Mouse (Mus musculus): ENCODE results near the gene Ermp1. TPM values are rescaled to one million over a fixed set of nuclear protein-coding genes. Genes with fewer than 3 reads are reported as not detected.

Ermp1 gene
- polyA plus RNA-seq, 1 experiment from 2014 or later, result 10.7 TPM

DNA sequence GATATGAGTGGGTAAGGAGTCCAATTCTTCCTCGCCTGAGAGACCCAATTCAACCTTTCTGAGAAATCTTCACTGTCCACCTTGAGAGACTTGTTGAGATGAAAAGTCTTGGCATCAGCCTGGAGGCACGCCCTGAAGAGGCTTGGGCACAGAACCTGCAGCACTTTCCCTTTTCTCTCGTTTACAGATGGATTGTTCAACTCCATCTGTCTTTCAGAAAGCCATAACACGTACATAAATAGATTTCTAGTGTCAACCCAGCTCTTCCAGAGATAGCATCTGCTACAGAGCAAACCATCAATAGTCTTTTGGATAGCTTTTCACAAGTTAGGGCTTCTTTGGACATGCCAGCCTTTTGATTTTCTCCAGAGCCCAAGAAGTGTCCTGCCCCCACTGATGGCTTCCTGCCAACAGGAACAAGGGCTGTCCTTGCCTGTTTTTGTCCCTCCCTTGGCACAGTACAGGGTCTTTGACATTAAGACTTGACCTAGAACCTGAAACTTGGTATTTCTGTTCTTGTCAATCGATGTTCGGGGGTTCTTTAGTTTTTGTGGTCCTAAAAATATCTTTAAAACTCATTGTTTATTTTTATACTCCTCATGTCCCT is 13.9 kb upstream of the Ermp1 start:
- DNase-seq (ENCODE audit: low spot score), result no peak

DNA sequence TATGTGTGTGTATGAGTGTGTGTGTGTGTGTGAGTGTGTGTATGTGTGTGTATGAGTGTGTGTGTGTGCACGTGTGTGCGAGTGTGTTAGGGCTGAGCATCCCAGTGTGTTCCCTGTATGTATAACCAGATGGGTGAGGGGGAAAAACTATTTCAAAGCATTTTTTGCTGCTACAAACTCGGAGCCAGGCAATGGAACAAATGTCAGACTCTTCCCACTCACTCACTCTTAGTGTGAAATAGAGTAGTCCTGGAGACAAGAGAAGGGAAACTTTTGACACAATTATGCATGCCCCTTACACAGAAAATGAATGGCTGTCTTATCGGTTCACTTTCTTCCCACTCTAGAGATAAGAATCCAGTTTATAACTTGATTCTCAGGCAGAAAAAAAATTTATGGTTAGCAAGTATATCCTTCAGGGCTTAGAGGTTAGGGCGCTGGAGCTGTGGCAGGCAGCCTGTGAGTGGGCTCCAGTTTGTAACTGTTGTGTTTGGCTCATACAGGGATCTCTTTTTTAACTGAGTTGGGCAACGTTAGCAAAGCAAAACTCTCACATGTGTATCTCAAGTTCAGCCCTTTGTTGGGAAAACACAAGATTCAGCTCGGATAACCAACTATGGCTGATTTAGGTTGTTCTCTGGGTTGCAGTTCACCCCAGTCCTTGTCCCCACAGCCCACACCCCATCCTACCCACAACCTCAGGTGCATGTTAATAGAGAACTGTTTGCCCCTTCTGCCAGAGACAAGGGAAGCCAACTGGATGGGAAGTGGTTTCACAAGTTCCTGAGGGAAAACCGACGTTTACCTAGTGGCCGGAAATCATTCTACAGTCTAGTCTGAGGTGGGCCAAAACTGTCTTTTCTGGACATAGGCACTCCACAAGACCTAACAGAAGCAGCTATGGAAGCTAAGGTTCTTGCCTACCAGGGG is 12.9 kb upstream of the Ermp1 start:
- peak; percentile 9 for DNase-seq (ENCODE audit: low spot score)

- peak; percentile 62 for DNase-seq (ENCODE audit: low spot score)
These were observed 11.5 kb upstream of the Ermp1 start for GRCm38 (mm10) chr19:29659705-29660104.

- DNase-seq (ENCODE audit: low spot score), result no peak
These were observed 10.6 kb upstream of the Ermp1 start for GRCm38 (mm10) chr19:29658836-29659235.

- no peak for DNase-seq (ENCODE audit: low spot score)
These were observed 9.3 kb upstream of the Ermp1 start for GRCm38 (mm10) chr19:29657558-29657957.

GRCm38 (mm10) chr19:29657033-29657432 is 8.8 kb upstream of the Ermp1 start:
- DNase-seq (ENCODE audit: low spot score), result no peak

GRCm38 (mm10) chr19:29656620-29657019 is 8.4 kb upstream of the Ermp1 start:
- no peak for DNase-seq (ENCODE audit: low spot score)

DNA sequence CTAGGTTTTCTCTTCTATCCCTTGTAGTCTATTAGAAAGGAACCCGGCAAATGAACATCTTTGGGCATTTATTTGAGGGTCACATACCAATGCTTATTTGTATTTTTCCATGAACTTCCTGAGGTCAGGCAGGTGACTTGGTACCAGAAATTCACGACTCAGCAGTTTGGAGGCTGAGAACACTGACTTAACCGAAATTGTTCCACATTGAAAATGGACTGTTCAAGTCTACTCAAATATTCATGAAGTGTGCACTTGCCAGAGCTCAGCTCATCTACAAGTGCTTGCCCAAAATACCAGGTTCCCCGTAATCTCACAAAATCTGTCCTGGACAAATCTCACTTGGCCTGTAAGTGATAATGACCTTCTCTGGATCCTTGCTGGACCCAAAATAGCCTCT is 7.8 kb upstream of the Ermp1 start:
- DNase-seq (ENCODE audit: low spot score), result no peak

DNA sequence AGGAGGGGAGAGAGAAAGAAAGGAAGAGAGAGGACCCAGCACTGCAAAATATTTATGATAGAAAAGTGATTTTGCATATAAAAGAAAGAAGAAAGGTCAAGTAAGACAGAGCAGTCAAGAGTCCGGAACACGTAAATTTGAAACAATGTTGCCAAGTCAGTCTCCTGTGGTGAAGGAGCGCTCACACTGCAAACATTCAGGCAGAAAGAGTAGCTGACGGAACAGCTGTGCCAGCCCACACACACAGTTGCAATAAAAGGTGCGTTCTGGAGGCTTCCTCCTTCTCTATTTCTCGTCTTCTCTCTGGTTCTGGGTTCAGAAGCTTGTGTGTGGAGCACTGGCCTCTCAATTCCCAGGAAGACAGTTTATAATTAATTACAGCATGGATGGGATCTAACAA is 6.9 kb upstream of the Ermp1 start:
- no peak for DNase-seq (ENCODE audit: low spot score)

DNA sequence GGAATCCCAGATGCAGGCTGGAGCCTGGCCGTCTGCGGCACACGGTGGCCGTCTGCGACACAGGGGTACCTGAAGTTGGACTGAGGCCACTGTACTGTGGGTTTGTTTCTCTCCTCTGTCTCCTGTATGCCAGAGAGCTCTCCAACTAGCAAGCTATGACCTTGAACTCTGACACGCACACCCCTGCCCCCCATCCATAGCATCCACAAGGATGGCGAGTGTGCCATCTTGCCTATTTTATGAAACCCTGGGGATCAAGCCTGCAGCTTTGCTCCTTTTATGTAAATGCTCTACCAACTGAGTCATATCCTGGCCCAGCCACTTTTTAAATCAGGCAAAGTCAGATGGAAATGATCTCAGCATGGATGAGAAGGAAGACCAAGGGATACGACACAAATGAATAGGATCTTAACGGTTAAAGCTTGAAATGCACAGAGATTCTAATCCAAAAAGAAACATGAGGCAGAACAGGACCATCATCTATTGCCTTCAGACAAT is 5.6 kb upstream of the Ermp1 start:
- DNase-seq (ENCODE audit: low spot score), result no peak

DNA sequence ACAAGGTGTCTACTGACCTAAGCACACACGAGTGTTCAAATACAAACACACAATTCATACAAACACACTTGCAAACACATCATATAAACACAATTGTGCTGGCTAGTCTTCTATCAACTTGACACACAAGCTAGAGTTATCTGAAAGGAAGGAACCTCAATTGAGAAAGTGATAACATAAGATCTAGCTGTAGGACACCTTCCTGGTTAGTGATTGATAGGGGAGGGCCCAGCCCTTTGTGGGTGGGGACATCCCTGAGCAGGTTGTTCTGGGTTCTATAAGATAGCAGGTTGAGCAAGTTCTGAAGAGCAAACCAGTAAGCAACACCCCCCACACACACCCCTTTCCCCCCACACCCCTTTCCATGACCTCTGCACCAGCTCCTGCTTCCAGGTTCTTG is 1.5 kb upstream of the Ermp1 start:
- no peak for DNase-seq (ENCODE audit: low spot score)

GRCm38 (mm10) chr19:29648550-29648914 is 317 bp upstream of the Ermp1 start:
- no peak for DNase-seq (ENCODE audit: low spot score)

GRCm38 (mm10) chr19:29644747-29645146 is 3.5 kb downstream of the Ermp1 start:
- no peak for DNase-seq (ENCODE audit: low spot score)

DNA sequence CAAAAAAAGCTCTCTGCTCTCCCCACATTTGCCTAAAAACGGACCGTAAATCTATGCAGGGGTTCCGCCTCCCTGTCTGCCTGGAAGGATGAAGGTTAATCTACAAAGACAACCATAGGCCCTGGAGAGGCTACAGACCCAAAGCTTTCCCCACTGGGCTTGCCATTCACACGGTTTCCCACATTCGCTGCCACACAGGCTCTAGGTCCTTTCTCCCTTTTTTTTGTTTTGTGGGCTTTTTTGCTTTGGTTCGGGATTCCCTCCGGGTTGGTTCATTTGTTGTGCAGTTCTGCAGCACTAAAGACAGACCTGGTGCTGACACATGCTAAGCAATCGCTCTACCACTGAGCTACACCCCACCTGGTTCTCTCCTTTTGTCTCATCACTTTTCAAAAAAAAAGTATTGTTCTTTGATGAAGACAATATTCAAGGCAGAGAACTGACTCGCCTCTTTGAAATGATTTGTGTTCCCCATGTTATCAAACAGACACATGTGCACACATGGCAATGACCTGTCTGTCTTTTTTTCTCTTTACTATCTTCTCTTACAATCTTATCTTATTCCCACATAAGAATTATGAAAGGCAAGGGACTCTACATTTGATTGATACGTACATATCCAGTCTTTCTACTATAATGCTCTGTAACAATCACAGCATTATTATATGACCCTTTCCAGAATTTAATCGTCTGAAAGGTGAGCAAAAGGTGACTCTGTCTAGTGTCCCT is 4.9 kb downstream of the Ermp1 start:
- DNase-seq (ENCODE audit: low spot score), result no peak

GRCm38 (mm10) chr19:29642211-29642610 is 6.0 kb downstream of the Ermp1 start:
- no peak for DNase-seq (ENCODE audit: low spot score)

DNA sequence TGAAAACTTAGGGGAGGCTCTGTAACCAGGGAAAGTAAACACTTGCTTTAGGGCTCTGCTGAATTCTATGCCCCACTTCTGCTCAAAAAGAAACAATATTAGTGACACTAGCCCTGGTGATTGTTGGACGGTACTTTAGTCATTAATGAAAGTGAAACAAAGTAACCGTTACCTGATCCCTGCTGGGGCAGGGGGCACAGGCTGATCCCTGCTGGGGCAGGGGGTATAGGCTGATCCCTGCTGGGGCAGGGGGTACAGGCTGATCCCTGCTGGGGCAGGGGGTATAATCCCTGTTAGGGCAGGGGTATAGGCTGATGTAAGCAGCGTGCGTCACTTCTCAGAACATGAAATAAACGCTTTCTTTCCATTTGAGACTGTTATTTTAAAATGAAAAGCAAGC is 6.7 kb downstream of the Ermp1 start:
- DNase-seq (ENCODE audit: low spot score), result no peak

DNA sequence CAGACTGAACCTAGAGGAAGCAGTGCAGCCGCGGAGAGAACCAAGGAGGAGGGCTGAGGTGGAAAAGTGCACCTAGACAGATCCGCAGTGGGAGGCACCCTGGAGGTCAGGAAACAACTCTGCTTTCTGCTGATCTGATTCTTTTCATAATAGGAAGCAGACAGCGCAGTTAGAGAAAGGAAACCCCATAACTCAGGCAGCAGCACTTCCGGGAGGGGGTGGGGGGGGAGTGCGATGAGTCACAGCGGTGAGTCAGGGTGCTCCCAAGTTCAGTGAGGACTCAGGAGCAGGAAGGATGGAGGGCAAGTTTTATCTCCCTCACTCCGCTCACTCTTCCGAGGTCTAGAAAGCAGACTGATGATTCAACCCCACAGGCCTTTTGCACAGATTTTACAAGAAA is 7.2 kb downstream of the Ermp1 start:
- peak; percentile 61 for DNase-seq (ENCODE audit: low spot score)

- DNase-seq (ENCODE audit: low spot score), result no peak
These were observed 36.1 kb downstream of the Ermp1 start for GRCm38 (mm10) chr19:29612102-29612501.

- no peak for DNase-seq (ENCODE audit: low spot score)
These were observed 37.3 kb downstream of the Ermp1 start for GRCm38 (mm10) chr19:29610907-29611306.

GRCm38 (mm10) chr19:29608212-29608611 is 40.0 kb downstream of the Ermp1 start:
- no peak for DNase-seq (ENCODE audit: low spot score)

DNA sequence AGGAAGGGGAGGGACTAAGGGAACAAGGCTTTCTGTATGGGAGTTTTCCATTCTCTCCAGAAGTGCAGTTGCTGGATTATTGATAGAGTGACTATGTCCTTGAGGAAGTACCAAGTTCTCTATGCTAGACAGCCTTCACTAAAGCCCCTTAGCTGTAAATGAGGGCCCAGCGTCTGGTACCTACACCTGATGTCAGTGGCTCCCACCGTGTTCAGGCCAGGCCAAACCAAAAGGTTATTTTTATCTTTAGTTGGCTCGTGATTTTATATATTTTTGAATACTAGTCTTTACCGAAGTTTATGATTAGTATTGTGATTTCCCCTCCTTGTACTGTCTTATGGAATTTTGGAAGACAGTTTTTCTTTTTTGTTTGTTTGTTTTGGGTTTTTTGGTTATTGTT is 40.7 kb downstream of the Ermp1 start:
- no peak for DNase-seq (ENCODE audit: low spot score)

- DNase-seq (ENCODE audit: low spot score), result no peak
These were observed 43.6 kb downstream of the Ermp1 start for GRCm38 (mm10) chr19:29604653-29605052.
